In genomic region chr12:16550983-16551454, GRCm38 (mm10) we compare ENCODE assay signal across 10 mouse cellular contexts. TPM values are rescaled to one million over a fixed set of nuclear protein-coding genes. Genes with fewer than 3 reads are reported as not detected.
DNase-seq lines count a peak whose midpoint lies in the region; ATAC-seq and TF ChIP-seq lines count a peak whose summit lies in the region.
"Had no signal": no experiment of that assay in that cellular context is flagged by ENCODE, and none has a peak within 500 bp of the region (broad histone marks: within the 10 kb centered on the region; RNA-seq: fewer than 3 reads in every experiment).

No protein-coding gene starts in this region.

- TF ChIP-seq CTCF in forebrain, postnatal 0 days (IDR thresholded peaks at IDR 0.05; ENCODE audit: low read depth): no peak

- peak; percentile 30; the same call in 1 of the 2 replicates for ATAC-seq in hindbrain, embryonic 13.5 days (ENCODE audit: low FRiP score)
- no peak for ATAC-seq in hindbrain, embryonic 11.5 days (ENCODE audit: low FRiP score)
- ATAC-seq in forebrain, postnatal 0 days: peak; percentile 88
- 0 out of 2 replicates have a peak, but pooled peaks have one; percentile 16 for ATAC-seq in midbrain, embryonic 14.5 days (ENCODE audit: low FRiP score, low TSS enrichment)

- H3K27me3 ChIP-seq in hindbrain, embryonic 13.5 days: no peaks in the 10 kb centered on the region
- no peaks in the 10 kb centered on the region for H3K27me3 ChIP-seq in hindbrain, embryonic 11.5 days (ENCODE audit: control insufficient read depth, insufficient read depth, low read length)
- no peaks in the 10 kb centered on the region for H3K27me3 ChIP-seq in forebrain, postnatal 0 days (ENCODE audit: insufficient read depth, low read length)
- H3K27me3 ChIP-seq in midbrain, embryonic 14.5 days (ENCODE audit: control insufficient read depth, insufficient read depth, low read length): no peaks in the 10 kb centered on the region

- no peak overlapping the region for H3K4me2 ChIP-seq in hindbrain, embryonic 13.5 days
- H3K4me2 ChIP-seq in hindbrain, embryonic 11.5 days (replicated peaks; ENCODE audit: low read depth, low read length): no peak overlapping the region
- peak overlapping the region; percentile 19; the same call in 1 of the 2 replicates for H3K4me2 ChIP-seq in forebrain, postnatal 0 days (ENCODE audit: low read depth)
- no peak overlapping the region for H3K4me2 ChIP-seq in midbrain, embryonic 14.5 days (ENCODE audit: low read length)

- H3K27ac ChIP-seq in hindbrain, embryonic 13.5 days: peak overlapping the region; percentile 36
- no peak overlapping the region for H3K27ac ChIP-seq in hindbrain, embryonic 11.5 days (ENCODE audit: low read depth, low read length)
- H3K27ac ChIP-seq in forebrain, postnatal 0 days (ENCODE audit: low read depth, low read length): peak overlapping the region; percentile 79
- H3K27ac ChIP-seq in midbrain, embryonic 14.5 days (replicated peaks; ENCODE audit: low read depth, low read length): no peak overlapping the region

- no peaks in the 10 kb centered on the region for H3K9me3 ChIP-seq in hindbrain, embryonic 13.5 days
- no peaks in the 10 kb centered on the region for H3K9me3 ChIP-seq in hindbrain, embryonic 11.5 days (ENCODE audit: control insufficient read depth, low read length)
- H3K9me3 ChIP-seq in forebrain, postnatal 0 days (ENCODE audit: low read length): no peaks in the 10 kb centered on the region
- no peaks in the 10 kb centered on the region for H3K9me3 ChIP-seq in midbrain, embryonic 14.5 days (ENCODE audit: control insufficient read depth, low read length)

- 56% methylated on average over 12 of the region's 12 CpGs for WGBS in hindbrain, embryonic 13.5 days
- 77% methylated on average over 12 of the region's 12 CpGs for WGBS in hindbrain, embryonic 11.5 days
- WGBS in forebrain, postnatal 0 days: 19% methylated on average over 12 of the region's 12 CpGs
- WGBS in midbrain, embryonic 14.5 days: 76% methylated on average over 12 of the region's 12 CpGs

- peak overlapping the region; percentile 43; the same call in 1 of the 2 replicates for H3K9ac ChIP-seq in hindbrain, embryonic 13.5 days
- no peak overlapping the region for H3K9ac ChIP-seq in hindbrain, embryonic 11.5 days (ENCODE audit: low read depth, low read length)
- H3K9ac ChIP-seq in forebrain, postnatal 0 days: 0 out of 2 replicates have a peak overlapping the region, but pooled peaks have one; percentile 6
- no peak overlapping the region for H3K9ac ChIP-seq in midbrain, embryonic 14.5 days (replicated peaks; ENCODE audit: low read length)

- H3K4me3 ChIP-seq in hindbrain, embryonic 13.5 days: no peak overlapping the region
- H3K4me3 ChIP-seq in hindbrain, embryonic 11.5 days (ENCODE audit: low read depth, low read length): no peak overlapping the region
- H3K4me3 ChIP-seq in forebrain, postnatal 0 days (ENCODE audit: low read depth, low read length): no peak overlapping the region
- no peak overlapping the region for H3K4me3 ChIP-seq in midbrain, embryonic 14.5 days (replicated peaks; ENCODE audit: low read depth, low read length)

- H3K36me3 ChIP-seq in hindbrain, embryonic 13.5 days: peaks cover 79% of the 10 kb centered on the region
- peaks cover 3% of the 10 kb centered on the region; the same call in 1 of the 2 replicates for H3K36me3 ChIP-seq in hindbrain, embryonic 11.5 days (ENCODE audit: control insufficient read depth, insufficient read depth, low read length)
- H3K36me3 ChIP-seq in forebrain, postnatal 0 days (ENCODE audit: insufficient read depth): peaks cover 45% of the 10 kb centered on the region
- peaks cover 66% of the 10 kb centered on the region for H3K36me3 ChIP-seq in midbrain, embryonic 14.5 days (ENCODE audit: control insufficient read depth, insufficient read depth, low read length)

- DNase-seq in hindbrain, embryonic 11.5 days (ENCODE audit: low spot score): no peak
- DNase-seq in forebrain, postnatal 0 days: peak; percentile 83
- peak; percentile 34 to 42 for DNase-seq in heart, postnatal 36 days
- DNase-seq in midbrain, embryonic 14.5 days: peak; percentile 18
- no peak for DNase-seq in lung, postnatal 4 days
- no peak for DNase-seq in lung, postnatal 25 days (ENCODE audit: low spot score)
- DNase-seq in adipocyte (ENCODE audit: low spot score): no peak
- DNase-seq: adrenal gland, adult 2 months; thymus, postnatal 4 days had no signal

- peaks cover 29% of the 10 kb centered on the region for H3K4me1 ChIP-seq in hindbrain, embryonic 13.5 days (replicated peaks)
- no peaks in the 10 kb centered on the region for H3K4me1 ChIP-seq in hindbrain, embryonic 11.5 days (replicated peaks; ENCODE audit: control insufficient read depth, insufficient read depth, low read length)
- peaks cover 6% of the 10 kb centered on the region for H3K4me1 ChIP-seq in forebrain, postnatal 0 days (ENCODE audit: insufficient read depth)
- H3K4me1 ChIP-seq in midbrain, embryonic 14.5 days (ENCODE audit: control insufficient read depth, insufficient read depth, low read length): no peaks in the 10 kb centered on the region

- intact Hi-C loops in heart, postnatal 36 days (cut with DNase I): no loop called here

RNA-seq across cellular contexts. Expression of gene Lpin1, which starts 59.7 kb away (rescaled TPM):
- 18.3 and 19.9 TPM in 2 replicates for polyA plus RNA-seq in hindbrain, embryonic 13.5 days (2015; fragmentation: Nextera tagmentation; extraction: Ambion mirVana)
- polyA plus RNA-seq in hindbrain, embryonic 11.5 days (2014; fragmentation: Nextera tagmentation; extraction: Ambion mirVana): 11.0 and 13.3 TPM in 2 replicates
- total RNA-seq in forebrain, postnatal 0 days (2014; rRNA removed): 14.5 and 15.4 TPM in 2 replicates
- polyA plus RNA-seq in forebrain, postnatal 0 days (2015; fragmentation: Nextera tagmentation; extraction: Ambion mirVana): 5.5 and 8.4 TPM in 2 replicates
- total RNA-seq in heart, postnatal 36 days (2021): 100 to 1,000 TPM; 106 to 172 TPM
- 21.0 and 27.1 TPM in 2 replicates for polyA plus RNA-seq in midbrain, embryonic 14.5 days (2014; fragmentation: Nextera tagmentation; extraction: Ambion mirVana)

Comparison
In these comparisons a context has a peak if more than half of its experiments do, and no peak if none do; other contexts are left out.
1. H3K27ac ChIP-seq: peak in hindbrain, embryonic 13.5 days (single experiment) and forebrain, postnatal 0 days (single experiment); none in hindbrain, embryonic 11.5 days (single experiment) and midbrain, embryonic 14.5 days (single experiment).
2. H3K9ac ChIP-seq: peak in hindbrain, embryonic 13.5 days (single experiment) and forebrain, postnatal 0 days (single experiment); none in hindbrain, embryonic 11.5 days (single experiment) and midbrain, embryonic 14.5 days (single experiment).
3. DNase-seq: peak in forebrain, postnatal 0 days (single experiment), heart, postnatal 36 days (2 of 2) and midbrain, embryonic 14.5 days (single experiment); none in hindbrain, embryonic 11.5 days (single experiment), lung, postnatal 4 days (0 of 2), lung, postnatal 25 days (single experiment) and adipocyte (single experiment).